Mouse (Mus musculus) right cerebral cortex, postnatal 10 days (tissue): ENCODE data around the gene Pigq.
A peak's percentile ranks its signal among the peaks of the same experiment; 100 is the strongest.

ENCODE experiments used
- DNase-seq, 2 experiments: peaks; one replicate each; pipeline ENCODE4 v3.0.0; 2021; ENCODE audit warnings: low spot score in 2 of 2

Gene Pigq

GRCm38 (mm10) chr17:25883268-25883667 is 61.5 kb downstream of the Pigq start:
- no peak for DNase-seq

GRCm38 (mm10) chr17:25882306-25882705 is 62.4 kb downstream of the Pigq start:
- DNase-seq, result no peak

GRCm38 (mm10) chr17:25881691-25882090 is 63.0 kb downstream of the Pigq start:
- DNase-seq, result no peak

- DNase-seq, result no peak
Observed at GRCm38 (mm10) chr17:25880913-25881641, 63.7 kb downstream of the Pigq start.

GRCm38 (mm10) chr17:25880196-25880910 is 64.4 kb downstream of the Pigq start, which contains the start of gene Wfikkn1:
Gene Wfikkn1 (minus strand): TSS chr17:25880858.
- DNase-seq, result no peak

GRCm38 (mm10) chr17:25879750-25880149 is 65.0 kb downstream of the Pigq start:
- DNase-seq, result no peak

GRCm38 (mm10) chr17:25879261-25879660 is 65.5 kb downstream of the Pigq start:
- DNase-seq, result peak; percentile 63 to 73

GRCm38 (mm10) chr17:25878611-25879180 is 66.0 kb downstream of the Pigq start:
- DNase-seq, result no peak

GRCm38 (mm10) chr17:25877741-25878610 is 66.8 kb downstream of the Pigq start:
- peak in 1 of 2 experiments; percentile 64 for DNase-seq

- DNase-seq, result no peak
Observed at GRCm38 (mm10) chr17:25877025-25877424, 67.7 kb downstream of the Pigq start.
